Mouse (Mus musculus) cerebellum, adult 9-10 months (tissue): ENCODE measurements around the gene Mrpl38.
"Not testable (repeated sequence)": the region's sequence is repeated elsewhere in the genome, so short reads cannot be mapped to it uniquely, and the experiment has no call there.

ENCODE experiments used
- DNase-seq: peaks from one replicate; pipeline ENCODE4 v3.0.0; 2022

Gene Mrpl38

DNA sequence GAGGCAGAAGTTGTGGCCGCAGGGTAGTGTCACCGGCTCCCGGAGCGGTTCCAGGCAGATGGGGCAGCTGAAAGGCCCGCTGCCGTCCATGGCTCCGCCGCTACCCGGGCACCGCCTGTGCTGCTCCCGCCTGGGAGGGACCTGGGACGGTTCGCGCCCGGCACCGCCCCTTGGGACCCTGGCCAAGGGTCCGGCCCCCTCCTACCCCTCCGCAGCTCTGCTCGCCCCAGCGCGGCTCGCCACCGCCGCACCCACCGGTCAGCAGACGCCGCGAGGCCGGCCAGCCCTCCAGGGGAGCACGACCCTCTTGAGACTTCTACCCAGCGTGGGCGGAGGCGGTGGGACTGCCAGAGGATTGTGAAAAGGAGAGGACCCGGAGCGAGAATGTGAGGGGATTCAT lies 28.5 kb downstream of the Mrpl38 start:
- DNase-seq, result no peak

DNA sequence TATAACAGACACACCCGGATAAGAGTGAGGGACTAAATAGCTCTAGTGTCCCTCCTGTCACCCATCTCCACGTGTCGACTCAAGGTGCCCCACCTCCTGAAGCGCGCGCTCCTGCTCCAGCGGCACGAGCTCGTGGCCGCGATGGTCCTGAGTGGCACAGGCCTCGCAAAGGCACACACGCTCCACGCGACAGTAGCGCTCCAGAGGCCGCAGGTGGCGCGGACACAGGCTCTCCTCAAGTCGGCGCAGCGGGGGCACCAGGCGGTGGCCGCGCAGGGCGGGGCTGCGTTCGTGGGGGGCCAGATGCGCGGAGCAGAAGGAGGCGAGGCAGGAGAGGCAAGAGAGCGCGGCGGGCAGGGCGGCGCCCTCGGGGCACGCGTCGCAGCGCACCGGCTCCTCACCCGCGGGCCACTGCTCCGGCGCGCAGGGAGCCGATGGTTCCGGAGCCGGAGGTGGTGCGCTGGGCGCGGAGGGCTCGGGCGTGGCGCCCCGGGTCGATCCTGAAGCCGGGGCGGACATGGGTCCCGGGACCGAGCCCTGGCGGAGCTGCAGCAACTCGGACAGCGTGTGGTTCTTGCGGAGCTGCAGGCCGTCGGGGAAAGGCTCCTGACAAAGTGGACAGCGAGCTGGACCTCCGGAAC lies 29.1 kb downstream of the Mrpl38 start:
- no peak for DNase-seq

DNA sequence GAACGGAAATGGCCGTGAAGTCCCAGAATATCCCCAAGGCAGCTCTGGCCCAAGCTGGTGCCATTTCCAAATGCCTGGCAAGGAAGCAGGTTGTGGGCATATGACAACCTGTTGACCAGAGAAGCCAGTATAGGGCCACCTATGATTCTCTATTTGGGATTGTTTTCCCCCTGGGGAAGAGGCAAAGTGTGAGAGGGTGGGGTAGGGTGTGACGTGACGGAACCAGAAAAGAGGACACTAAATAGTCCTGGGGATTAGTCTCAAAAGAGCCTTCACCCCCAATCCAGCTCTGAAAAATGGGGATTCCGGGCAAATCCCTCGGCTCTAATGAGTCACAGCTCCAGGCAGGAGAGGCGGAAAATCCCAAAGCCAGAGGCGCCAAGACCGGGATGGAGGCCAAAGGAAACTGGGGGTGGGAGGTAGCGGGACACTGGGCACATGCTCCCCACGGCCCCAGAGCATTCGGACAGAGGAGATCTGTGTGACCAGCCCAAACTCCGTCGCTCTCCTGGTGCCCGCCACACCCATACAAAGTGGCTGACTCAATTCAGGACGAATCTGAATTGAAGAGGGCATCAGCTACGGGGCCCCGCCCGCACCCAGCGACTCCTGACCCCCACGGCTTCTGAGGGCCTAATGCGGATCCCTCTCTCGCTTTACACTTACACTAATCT lies 30.1 kb downstream of the Mrpl38 start:
- DNase-seq, result no peak

DNA sequence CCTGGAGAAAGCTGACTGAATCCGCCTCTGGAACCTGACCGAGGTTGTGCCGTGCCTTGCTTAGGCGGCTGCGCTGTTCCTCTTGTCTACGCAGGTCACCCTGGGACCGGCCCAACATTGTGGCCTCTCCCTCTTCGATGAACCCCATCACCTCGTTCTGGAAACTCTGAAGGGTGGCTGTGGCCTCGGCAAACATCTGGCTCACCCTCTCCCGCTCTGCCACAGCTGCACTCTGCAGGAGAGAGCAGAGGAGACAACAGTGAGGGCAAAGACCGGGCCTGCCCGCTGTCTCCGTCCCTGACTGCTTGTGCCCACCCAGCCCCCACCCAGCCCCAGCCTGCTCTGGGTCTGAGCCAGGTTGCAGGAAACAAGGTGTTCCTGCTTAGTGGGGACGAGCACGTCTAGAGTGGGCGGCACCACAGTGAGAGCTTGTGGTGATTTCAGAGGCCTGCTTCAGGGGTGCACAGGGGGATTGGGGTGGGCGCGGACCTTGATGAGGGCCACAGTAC lies 30.8 kb downstream of the Mrpl38 start:
- DNase-seq, result no peak

DNA sequence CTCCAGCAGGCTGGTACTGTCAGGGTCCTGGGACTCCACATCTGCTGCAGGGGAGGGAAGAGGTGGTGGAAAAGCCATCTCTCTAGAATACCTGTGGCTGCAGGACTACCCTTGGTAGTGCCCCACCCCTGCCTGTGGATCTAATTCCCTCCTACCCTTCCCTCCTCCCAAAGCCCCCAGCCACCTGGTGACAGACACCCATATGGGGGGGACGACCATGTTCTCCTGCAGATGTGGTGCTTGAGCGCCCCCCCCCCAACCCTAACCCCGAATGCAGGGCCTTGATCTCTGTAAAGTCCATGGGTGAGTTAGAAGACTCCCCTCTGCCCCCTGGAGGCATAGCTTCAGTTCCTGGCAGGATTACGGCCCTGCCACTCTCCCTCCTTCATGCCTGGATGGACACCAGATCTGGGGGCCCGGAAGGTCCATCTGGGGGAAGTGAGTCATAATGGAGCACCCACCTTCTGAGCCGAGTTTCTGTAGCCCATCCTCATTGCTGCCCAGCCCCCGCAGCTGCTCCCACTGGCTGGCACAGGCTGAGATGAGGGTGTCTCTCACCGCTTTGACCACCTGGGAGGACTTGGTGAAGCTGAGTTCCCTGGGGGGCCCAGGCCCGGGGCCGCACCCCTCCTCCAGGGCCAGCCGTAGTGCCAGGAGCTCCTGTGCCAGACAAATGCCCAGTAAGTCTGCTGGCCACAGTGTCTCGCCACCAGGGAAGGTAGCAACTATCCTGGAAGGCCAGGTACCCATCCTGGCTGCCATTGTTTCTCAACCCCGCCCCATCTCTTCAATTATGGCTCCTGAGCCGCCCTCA lies 31.5 kb downstream of the Mrpl38 start:
- no peak for DNase-seq

DNA sequence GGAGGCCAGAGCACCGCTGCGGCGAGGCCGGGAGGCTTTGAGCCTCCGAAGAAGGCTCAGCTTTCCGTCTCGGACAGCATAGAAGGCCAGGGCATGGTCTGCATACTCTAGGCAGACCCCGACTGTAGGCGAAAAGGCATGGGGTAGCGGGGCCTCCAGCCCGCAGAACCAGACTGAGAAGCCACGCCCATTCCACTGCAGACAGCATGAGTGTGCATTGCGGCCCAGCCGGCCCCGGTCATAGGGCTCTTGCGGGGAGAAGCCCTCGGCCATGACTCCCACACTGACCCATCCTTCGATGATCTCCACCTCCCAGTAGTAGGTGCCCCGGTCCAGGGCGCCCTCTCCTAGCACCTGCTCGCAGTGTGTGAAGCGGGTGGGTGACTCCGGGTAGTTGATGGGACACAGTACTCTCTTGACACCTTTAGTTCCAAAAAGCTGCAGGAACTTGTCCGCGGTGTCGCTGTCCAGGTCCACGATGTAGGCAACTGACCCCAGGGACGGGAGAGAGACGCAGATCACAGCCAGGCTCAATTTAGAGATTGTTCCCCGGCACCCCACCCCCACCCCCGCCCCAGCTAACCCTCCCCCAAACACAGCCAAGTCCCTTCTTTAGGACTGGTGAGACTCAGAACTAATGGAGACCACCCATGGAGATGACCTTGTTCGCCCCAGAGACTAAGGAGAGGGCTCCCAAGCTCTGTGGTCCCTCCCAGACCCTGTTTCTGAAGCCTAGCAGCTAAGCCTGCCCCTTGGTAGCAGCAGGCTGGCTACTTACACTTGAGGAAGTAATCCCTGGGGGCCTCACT lies 32.3 kb downstream of the Mrpl38 start:
- DNase-seq, result no peak

DNA sequence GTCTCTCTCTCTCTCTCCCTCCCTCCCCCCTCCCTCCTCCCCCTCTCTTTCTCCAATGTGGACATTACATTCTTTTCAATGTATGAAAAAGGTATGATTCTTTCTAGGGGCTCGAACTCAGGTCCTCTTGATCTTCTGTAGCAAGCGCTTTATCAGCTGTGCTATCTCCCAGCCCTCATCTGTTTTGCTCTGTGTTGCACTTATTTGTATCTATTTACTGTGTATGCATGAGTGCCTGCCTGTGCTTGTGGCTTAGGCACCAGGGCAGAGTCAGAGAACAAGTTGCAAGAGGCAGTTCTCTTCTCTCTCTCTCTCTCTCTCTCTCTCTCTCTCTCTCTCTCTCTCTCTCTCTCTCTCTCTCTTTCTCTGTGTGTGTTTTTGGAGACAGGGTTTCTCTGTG lies 33.6 kb downstream of the Mrpl38 start:
- no peak for DNase-seq

DNA sequence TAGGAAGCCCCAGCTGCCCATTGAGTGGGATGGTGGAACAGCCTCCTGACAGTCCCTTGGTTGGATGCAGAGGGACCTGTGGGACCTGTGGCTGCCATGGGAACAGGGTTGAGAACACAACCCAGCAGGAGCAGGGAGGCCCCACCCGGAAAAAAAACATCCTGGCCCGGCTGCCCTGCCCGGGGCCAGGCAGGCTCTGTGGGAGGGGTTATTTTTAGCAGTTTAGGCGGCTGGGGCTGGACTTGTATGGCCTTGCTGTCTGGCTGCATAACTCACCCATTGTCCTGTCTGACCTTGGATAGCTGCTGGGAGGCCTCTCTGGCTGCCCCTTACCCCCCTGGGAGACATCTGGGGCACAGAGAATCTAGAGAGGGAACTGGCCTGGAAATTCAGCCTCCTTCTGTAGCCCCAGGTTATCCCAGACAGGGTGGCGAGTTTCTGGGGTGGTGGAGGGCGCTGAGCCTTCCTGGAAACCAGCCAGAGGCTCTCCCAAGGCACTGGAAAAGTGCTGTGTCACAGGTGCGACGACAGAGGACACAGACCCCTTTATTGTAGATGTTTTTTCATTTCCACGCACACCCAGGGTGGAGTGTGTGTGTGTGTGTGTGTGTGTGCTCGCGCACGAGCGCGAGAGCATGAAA lies 34.5 kb downstream of the Mrpl38 start:
- DNase-seq, result no peak

DNA sequence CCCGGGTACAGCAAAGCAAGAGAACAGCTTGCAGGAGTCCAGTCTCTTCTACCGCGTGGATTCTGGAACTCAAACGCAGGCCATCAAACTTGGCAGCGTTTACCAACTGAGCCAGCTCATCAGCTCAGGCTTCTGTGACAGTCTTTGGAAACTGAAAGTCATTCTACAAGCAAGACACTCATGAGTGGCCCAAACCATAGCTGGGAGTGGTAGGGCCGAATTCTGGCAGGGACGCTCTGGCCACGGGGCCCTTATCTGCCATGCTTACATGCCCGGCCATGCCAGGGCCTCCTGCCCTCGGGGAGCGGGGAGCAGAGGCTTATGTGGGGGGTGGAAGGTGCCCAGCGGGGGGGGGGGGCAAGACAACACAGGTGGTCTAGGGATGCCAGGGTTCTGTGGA lies 35.1 kb downstream of the Mrpl38 start:
- DNase-seq, result no peak

DNA sequence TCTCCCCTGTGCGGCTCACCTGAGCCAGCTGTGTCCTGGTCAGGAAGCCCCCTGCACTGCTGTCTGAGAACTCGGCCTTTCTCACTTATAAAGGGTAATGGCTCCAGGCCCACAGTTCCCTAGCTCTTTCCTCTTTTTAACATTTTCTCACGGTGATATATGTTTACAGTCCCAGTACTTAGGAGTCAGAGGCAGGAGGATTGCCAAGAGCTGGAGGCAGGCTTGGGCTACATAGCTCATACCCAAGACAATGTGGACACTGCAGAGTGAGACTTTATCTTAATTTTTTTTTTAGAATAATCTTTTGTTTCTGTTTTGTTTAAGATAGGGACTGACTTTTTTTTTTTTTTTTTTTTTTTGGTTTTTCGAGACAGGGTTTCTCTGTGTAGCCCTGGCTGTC lies 36.2 kb downstream of the Mrpl38 start:
- DNase-seq, result no peak

DNA sequence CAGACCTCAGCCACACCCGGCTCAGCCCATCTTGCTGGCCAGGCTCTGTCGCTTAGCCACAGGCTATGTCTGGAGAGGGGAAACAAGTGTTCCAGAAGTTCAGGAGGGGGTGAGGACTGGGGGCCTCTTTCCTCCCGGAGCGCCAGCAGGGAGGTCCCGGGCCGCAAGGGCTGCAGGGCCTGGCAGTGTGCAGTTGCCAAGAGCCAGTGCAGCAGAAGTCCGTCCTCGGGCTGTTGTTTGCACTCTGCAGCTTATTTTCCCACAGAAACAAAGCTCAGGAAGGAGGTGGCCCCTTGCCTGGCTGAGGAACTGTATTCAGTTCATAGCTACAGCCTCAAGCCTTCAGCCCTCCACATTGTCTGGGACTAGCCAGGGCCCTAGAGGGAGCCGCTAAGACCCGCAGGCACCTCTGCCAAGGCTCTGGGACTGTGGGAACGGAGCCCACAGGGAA lies 36.7 kb downstream of the Mrpl38 start:
- no peak for DNase-seq

DNA sequence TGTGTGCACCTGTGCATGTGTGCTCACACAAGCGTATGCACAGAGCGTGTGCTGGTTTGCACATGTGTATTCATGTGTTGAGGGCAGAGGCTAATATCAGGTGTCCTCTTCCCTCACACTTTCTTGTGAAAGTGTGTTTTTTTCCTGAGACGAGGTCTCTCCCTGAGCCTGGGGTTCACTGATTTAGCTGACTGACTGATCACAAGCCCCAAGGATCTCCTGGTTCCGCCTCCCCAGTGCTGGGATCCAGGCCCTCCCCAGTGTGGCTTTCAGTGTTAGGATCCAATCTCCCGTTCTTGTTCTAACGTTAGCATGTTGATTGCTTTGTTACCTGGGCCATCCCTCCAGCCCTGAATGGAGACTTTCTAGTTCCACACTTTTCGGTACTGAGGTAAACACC lies 37.8 kb downstream of the Mrpl38 start:
- DNase-seq, result no peak

DNA sequence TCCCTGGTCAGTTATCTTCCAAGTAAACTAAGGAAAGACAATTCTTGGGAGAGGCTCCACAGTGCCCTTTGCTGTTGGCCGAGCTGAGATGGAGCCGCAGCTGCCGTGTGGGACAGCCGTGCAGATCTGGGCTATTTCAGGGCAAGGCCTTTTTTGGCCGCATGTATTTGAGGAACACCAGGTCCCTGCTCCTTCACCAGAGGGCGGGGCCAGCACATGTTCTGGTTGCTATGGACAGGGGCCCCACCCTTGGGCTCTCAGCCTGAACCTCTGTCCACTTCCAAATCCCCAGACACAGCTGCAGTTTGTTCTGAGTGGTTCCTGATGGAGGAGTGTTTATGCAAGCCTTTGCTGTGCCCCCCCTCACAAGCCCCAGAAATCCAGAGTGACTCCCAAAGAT lies 38.3 kb downstream of the Mrpl38 start:
- DNase-seq, result no peak

DNA sequence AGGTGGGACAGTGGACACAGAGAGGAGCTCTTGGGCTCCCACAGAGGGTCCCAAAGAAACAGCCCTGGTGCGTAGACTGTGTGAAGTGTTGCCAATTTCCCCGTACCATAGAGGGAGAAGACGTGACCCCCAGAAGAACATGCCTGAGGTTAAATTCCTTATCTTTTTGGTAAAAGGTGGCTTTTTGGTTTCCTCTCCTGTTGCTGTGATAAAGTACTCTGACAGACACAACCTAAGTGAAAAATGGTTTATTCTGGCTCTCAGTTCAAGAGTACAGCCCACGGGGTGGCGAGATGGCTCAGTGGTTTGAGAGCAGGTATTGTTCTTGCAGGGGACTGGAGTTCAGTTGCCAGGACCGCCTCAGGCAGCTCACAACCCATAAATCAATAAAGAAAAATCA lies 39.2 kb downstream of the Mrpl38 start:
- DNase-seq, result no peak

DNA sequence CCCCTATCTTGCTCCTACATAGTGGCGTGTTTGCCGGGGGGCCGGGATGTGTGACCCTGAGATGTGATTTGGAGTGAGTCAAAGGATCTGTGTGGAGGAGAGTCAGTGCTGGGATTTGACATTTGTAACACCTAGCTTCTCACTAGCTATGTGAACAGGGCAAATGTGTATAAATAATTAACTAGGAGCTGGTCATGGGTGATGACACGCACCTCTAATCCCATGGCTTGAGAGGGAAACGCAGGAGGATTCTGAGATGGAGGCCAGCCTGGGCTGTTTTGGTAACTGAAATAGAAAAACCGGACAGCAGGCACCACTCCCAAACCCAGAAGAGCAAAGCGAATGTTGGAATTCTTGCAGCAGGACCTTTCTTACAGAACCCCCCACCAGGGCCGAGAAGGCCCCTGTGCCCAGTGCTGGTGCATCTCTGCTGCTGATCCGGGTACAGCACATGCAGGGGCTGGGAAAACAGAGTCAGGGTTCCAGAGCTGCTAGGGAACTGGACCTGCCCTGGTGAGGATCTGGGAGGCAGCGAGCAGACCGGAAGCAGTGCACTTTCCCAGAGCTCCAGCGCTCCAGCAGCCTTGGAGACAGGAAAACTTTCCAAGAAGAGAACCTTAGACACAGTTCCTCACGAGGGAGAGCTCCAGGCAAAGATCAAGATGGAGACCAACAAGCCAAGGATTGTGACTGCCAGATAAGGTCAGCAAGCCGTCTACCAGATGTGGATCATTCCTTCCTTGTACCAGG lies 39.8 kb downstream of the Mrpl38 start:
- no peak for DNase-seq

DNA sequence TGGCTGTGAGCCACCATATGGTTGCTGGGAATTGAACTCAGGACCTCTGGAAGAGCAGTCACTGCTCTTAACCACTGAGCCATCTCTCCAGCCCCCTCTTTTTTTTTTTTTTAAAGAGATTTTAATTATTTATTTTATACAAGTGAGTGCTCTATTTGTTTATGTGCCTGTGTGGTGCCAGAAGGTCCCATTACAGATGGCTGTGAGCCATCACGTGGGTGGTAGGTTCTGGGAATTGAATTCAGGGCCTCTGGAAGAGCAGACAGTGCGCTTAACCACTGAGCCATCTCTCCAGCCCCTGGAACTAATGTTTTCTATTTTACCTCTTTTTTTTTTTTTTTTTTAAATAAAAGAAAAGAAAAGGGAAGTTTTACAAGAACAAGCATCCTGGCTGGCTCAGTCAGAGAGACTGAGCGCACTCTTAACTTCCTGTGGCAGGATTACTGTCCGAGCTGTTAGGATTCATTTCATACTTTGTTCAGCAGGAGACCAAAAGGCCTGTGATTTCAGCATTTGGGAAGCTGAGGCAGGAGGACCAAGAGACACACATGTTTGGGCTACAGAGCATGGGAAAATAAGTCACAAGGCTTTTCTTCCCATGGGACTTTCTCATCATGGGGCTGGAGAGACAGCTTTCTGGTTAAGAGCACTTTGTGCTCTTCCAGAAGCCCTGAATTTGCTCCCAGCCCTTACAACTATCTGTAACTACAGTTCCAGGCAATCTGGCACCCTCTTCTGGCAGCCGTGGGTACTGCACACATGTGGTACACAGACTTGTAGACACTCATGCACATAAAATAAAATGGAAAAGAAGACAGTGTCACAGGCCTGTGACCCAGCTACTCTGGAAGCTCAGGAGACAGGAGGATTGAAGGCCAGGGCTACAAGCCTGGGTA lies 42.2 kb downstream of the Mrpl38 start:
- no peak for DNase-seq

DNA sequence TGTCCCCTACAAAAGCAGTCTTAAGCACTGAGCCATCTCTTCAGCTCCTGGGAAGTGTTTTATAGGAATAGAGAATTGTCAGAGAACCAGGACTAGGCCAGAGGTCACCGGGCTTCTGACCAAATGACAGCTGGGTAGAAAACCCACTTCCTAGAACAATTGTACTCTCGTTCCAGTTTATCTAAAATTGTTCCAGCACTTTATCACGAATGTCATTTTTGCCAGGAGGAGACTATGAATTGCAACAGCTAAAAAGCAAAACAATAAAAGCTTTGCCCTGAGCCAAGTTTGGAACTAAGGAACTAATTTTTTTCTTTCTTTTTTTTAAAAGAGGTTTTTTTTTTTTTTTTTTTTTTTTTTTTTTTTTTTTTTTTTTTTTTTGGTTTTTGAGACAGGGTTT lies 43.1 kb downstream of the Mrpl38 start:
- DNase-seq, result no peak

DNA sequence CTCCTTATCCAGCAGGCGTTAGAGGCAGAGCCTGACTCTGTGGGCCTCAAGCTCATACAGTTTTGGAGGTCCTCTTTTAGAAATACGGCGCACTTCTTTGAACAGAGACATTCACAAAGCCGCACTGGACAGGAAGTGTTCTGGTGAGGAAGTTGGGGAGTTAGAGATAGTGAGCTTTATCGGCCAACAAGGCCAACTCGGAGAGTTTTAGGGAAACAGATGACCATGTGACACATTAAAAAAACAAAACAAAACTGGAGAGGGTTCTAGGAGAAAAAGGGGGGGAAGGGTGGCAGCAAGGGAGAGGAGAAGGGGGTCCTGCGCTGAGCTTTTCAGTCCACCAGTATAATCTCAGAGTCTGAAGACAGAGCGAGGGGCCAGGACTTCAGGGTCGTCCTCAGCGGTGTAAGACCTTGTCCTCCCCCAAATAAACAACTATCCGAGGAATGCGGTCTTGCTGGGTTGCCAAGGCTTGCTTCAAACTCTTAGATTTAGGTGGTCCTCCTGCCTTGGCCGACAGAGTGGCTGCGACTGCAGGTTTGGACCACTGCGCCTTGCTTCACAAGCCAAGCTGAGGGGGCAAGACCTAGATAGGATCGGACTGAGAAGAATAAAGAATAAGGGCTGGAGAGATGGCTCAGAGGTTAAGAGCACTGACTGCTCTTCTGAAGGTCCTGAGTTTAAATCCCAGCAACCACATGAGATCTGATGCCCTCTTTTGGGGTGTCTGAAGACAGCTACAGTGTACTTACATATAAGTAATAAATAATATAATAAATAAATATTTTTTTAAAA lies 44.7 kb downstream of the Mrpl38 start:
- no peak for DNase-seq

DNA sequence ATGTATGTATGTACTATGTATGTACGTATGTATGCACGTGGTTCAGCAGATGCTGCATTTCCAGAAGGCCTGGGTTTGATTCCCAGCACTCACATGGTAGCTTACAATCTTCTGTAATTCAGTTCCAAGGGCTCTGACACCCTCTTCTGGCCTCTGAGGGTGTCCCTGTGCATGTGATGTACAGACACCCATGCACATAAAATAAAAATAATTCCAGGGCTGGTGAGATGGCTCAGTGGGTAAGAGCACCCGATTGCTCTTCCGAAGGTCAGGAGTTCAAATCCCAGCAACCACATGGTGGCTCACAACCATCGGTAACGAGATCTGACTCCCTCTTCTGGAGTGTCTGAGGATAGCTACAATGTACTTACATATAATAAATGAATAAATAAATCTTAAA lies 45.7 kb downstream of the Mrpl38 start:
- DNase-seq, result not testable (repeated sequence)

DNA sequence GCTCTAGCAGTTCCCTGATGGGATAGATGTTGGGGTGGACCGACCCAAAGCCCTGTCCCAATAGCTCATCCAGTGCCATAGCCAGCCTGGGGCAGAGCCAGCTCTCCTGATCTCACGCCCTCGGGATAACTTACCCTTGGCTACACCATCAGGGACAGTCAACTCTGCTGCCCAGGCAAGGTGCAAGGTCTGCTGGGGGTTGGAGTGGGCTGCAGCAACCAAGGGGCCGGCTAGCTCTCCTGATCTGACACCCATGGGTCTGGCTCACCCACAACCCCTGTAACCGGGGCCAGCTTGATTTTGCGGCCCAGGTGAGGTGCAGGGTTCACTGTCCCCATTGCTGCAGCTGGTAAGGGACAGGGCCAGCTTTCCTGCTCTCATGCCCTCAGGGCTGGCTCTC lies 47.1 kb downstream of the Mrpl38 start:
- no peak for DNase-seq
